8 mouse cellular contexts compared by ENCODE assay signal in genomic region chr1:155096620-155097261, GRCm38 (mm10). TPM values are rescaled to one million over a fixed set of nuclear protein-coding genes. Genes with fewer than 3 reads are reported as not detected.
DNase-seq lines count a peak whose midpoint lies in the region; ATAC-seq and TF ChIP-seq lines count a peak whose summit lies in the region.

No protein-coding gene starts in this region.

- TF ChIP-seq CTCF in lung, embryonic 14.5 days (IDR thresholded peaks at IDR 0.05; ENCODE audit: low read depth): no peak

- H3K36me3 ChIP-seq in lung, embryonic 14.5 days (ENCODE audit: insufficient read depth): peaks cover 6% of the 10 kb centered on the region; the same call in 1 of the 2 replicates
- no peaks in the 10 kb centered on the region for H3K36me3 ChIP-seq in embryonic facial prominence, embryonic 14.5 days (ENCODE audit: control insufficient read depth, insufficient read depth, low read length)
- peaks cover 8% of the 10 kb centered on the region for H3K36me3 ChIP-seq in limb, embryonic 13.5 days
- no peaks in the 10 kb centered on the region for H3K36me3 ChIP-seq in neural tube, embryonic 15.5 days

- H3K4me1 ChIP-seq in lung, embryonic 14.5 days (ENCODE audit: insufficient read depth): peaks cover 43% of the 10 kb centered on the region
- peaks cover 41% of the 10 kb centered on the region for H3K4me1 ChIP-seq in embryonic facial prominence, embryonic 14.5 days (ENCODE audit: control insufficient read depth, insufficient read depth, low read length)
- peaks cover 54% of the 10 kb centered on the region for H3K4me1 ChIP-seq in limb, embryonic 13.5 days
- peaks cover 42% of the 10 kb centered on the region for H3K4me1 ChIP-seq in neural tube, embryonic 15.5 days

- no peaks in the 10 kb centered on the region for H3K9me3 ChIP-seq in lung, embryonic 14.5 days (ENCODE audit: low read depth, low read length)
- no peaks in the 10 kb centered on the region for H3K9me3 ChIP-seq in embryonic facial prominence, embryonic 14.5 days (ENCODE audit: control insufficient read depth, low read length)
- no peaks in the 10 kb centered on the region for H3K9me3 ChIP-seq in limb, embryonic 13.5 days
- H3K9me3 ChIP-seq in neural tube, embryonic 15.5 days (replicated peaks): no peaks in the 10 kb centered on the region

- peak overlapping the region; percentile 99 for H3K9ac ChIP-seq in lung, embryonic 14.5 days
- H3K9ac ChIP-seq in embryonic facial prominence, embryonic 14.5 days (ENCODE audit: low read depth, low read length): peak overlapping the region; percentile 97; the same call in 1 of the 2 replicates
- H3K9ac ChIP-seq in limb, embryonic 13.5 days: no peak overlapping the region
- no peak overlapping the region for H3K9ac ChIP-seq in neural tube, embryonic 15.5 days (replicated peaks)

- H3K27me3 ChIP-seq in lung, embryonic 14.5 days (ENCODE audit: insufficient read depth, low read length): no peaks in the 10 kb centered on the region
- H3K27me3 ChIP-seq in embryonic facial prominence, embryonic 14.5 days (replicated peaks; ENCODE audit: control insufficient read depth, insufficient read depth, low read length): no peaks in the 10 kb centered on the region
- H3K27me3 ChIP-seq in limb, embryonic 13.5 days: no peaks in the 10 kb centered on the region
- H3K27me3 ChIP-seq in neural tube, embryonic 15.5 days (replicated peaks): no peaks in the 10 kb centered on the region

- intact Hi-C loops in left cerebral cortex, postnatal 4 days (cut with DNase I): loop anchor here (5.0 kb wide), 2 partner anchors 49 to 116 kb away; no protein-coding TSS in a partner anchor

- peak overlapping the region; percentile 84 for H3K4me2 ChIP-seq in lung, embryonic 14.5 days
- H3K4me2 ChIP-seq in embryonic facial prominence, embryonic 14.5 days (ENCODE audit: low read depth, low read length): peak overlapping the region; percentile 79
- peak overlapping the region; percentile 72 for H3K4me2 ChIP-seq in limb, embryonic 13.5 days (replicated peaks)
- peak overlapping the region; percentile 83 for H3K4me2 ChIP-seq in neural tube, embryonic 15.5 days

- WGBS in lung, embryonic 14.5 days: 65% methylated on average over 4 of the region's 4 CpGs
- WGBS in embryonic facial prominence, embryonic 14.5 days: 70% methylated on average over 4 of the region's 4 CpGs
- WGBS in limb, embryonic 13.5 days: 83% methylated on average over 4 of the region's 4 CpGs
- WGBS in neural tube, embryonic 15.5 days: 72% methylated on average over 4 of the region's 4 CpGs

- ATAC-seq in lung, embryonic 14.5 days (ENCODE audit: insufficient read depth): no peak
- ATAC-seq in embryonic facial prominence, embryonic 14.5 days (ENCODE audit: low read depth): no peak
- ATAC-seq in limb, embryonic 13.5 days (ENCODE audit: low FRiP score, low read depth): no peak
- ATAC-seq in neural tube, embryonic 15.5 days (ENCODE audit: low FRiP score): no peak

- DNase-seq in lung, embryonic 14.5 days: no peak
- DNase-seq in lung, postnatal 4 days: no peak
- no peak for DNase-seq in embryonic facial prominence, embryonic 14.5 days (ENCODE audit: low spot score)
- DNase-seq in left cerebral cortex, postnatal 4 days: no peak
- no peak for DNase-seq in right cerebral cortex, postnatal 14 days
- no peak for DNase-seq in adrenal gland, postnatal 10 days

- H3K27ac ChIP-seq in lung, embryonic 14.5 days (ENCODE audit: low read depth): no peak overlapping the region
- H3K27ac ChIP-seq in embryonic facial prominence, embryonic 14.5 days (replicated peaks; ENCODE audit: low read depth, low read length): no peak overlapping the region
- H3K27ac ChIP-seq in limb, embryonic 13.5 days: no peak overlapping the region
- H3K27ac ChIP-seq in neural tube, embryonic 15.5 days (replicated peaks): no peak overlapping the region

- H3K4me3 ChIP-seq in lung, embryonic 14.5 days (ENCODE audit: low read depth, low read length): peak overlapping the region; percentile 98
- peak overlapping the region; percentile 99 for H3K4me3 ChIP-seq in embryonic facial prominence, embryonic 14.5 days (ENCODE audit: low read depth, low read length)
- H3K4me3 ChIP-seq in limb, embryonic 13.5 days: peak overlapping the region; percentile 98
- H3K4me3 ChIP-seq in neural tube, embryonic 15.5 days (replicated peaks): peak overlapping the region; percentile 80

RNA-seq across cellular contexts. Expression of gene Ier5, which starts 2.7 kb away (rescaled TPM):
- 14.6 and 15.1 TPM in 2 replicates for polyA plus RNA-seq in lung, embryonic 14.5 days (2014; fragmentation: Nextera tagmentation; extraction: Ambion mirVana)
- 9.9 and 11.0 TPM in 2 replicates for polyA plus RNA-seq in embryonic facial prominence, embryonic 14.5 days (2014; fragmentation: Nextera tagmentation; extraction: Ambion mirVana)
- 5.8 and 6.0 TPM in 2 replicates for polyA plus RNA-seq in limb, embryonic 13.5 days (2015; fragmentation: Nextera tagmentation; extraction: Ambion mirVana)
- polyA plus RNA-seq in neural tube, embryonic 15.5 days (2015; fragmentation: Nextera tagmentation; extraction: Ambion mirVana): 3.9 and 4.8 TPM in 2 replicates
- 10 to 100 TPM; 12.0 TPM for total RNA-seq in left cerebral cortex, postnatal 4 days (2021)
- total RNA-seq in adrenal gland, postnatal 10 days (2021): 10 to 100 TPM; 10.8 to 12.6 TPM

RNA-seq across cellular contexts. Expression of gene Mr1, which starts 49.9 kb away (rescaled TPM):
- polyA plus RNA-seq in lung, embryonic 14.5 days (2014; fragmentation: Nextera tagmentation; extraction: Ambion mirVana): 13.6 and 13.7 TPM in 2 replicates
- 6.8 and 7.9 TPM in 2 replicates for polyA plus RNA-seq in embryonic facial prominence, embryonic 14.5 days (2014; fragmentation: Nextera tagmentation; extraction: Ambion mirVana)
- 7.6 and 7.7 TPM in 2 replicates for polyA plus RNA-seq in limb, embryonic 13.5 days (2015; fragmentation: Nextera tagmentation; extraction: Ambion mirVana)
- 1.6 and 3.0 TPM in 2 replicates for polyA plus RNA-seq in neural tube, embryonic 15.5 days (2015; fragmentation: Nextera tagmentation; extraction: Ambion mirVana)
- 1 to 10 TPM; 1.5 to 1.8 TPM for total RNA-seq in left cerebral cortex, postnatal 4 days (2021)
- total RNA-seq in adrenal gland, postnatal 10 days (2021): 10 to 100 TPM; 13.4 to 18.6 TPM

Comparison
In these comparisons a context has a peak if more than half of its experiments do, and no peak if none do; other contexts are left out.
1. H3K9ac ChIP-seq: peak in lung, embryonic 14.5 days (single experiment) and embryonic facial prominence, embryonic 14.5 days (single experiment); none in limb, embryonic 13.5 days (single experiment) and neural tube, embryonic 15.5 days (single experiment).
2. Peak in every context shown above with its lines, with median percentiles within 50 percentile points of each other: H3K4me2 ChIP-seq and H3K4me3 ChIP-seq.